Mouse (Mus musculus) spleen, adult 2 months (tissue): ENCODE measurements at regions not wholly inside any gene's neighbourhood (a gene's known extent, or its start where the extent isn't known, plus 50 kb on each side); places are given as distances from the start of the nearest gene placed in this dataset.

ENCODE experiments used
- CTCF ChIP-seq: fragments of 200-500 bp; IDR thresholded peaks from 2 replicates; pipeline ENCODE4 v1.5.1; 2011; ENCODE audit warnings: mild to moderate bottlenecking, inconsistent platforms; ENCODE audit not compliant: insufficient read depth, insufficient read length, insufficient replicate concordance; ENCODE audit errors: extremely low read depth
- POLR2A ChIP-seq: fragments of 200-500 bp; IDR thresholded peaks from 2 replicates; pipeline ENCODE4 v1.6.1; 2011; ENCODE audit warnings: low read depth, low read length, inconsistent platforms

DNA sequence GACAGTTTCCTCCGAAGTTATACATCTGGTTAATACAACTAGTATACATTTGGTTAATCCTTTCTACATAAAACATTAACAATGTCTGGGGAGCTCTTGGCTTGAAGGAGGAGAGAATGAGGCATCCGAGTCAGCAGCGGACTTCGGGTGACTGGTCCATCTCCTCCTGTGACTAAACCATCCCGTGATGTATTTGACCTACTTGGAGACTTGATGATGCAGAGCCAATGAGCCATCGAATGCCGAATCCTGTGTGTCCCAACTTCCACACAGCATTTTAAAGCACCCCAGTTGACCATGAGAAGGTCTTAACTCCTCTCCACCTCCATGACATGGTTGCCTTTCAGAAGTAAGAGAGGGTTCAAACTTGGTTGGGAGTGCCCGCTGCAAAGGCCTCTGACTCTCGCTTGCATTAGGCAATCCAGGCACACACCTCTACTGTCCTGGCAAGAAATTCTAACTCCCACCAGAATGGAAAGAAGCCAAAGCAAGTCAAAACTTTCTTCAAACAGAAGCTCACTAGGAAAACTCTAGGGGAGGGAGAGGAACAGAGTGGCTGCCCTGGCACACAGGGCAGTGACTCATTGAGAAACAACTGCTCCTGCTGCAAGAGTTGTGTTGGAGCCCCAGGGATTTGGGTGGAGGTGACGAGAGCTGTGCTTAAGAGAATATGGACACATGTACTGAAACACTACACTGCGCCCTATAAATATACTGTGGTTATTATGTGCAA is 75.4 kb upstream of the Etv6 start:
- TF ChIP-seq CTCF (no peak), POLR2A (no peak)
